Mouse (Mus musculus): ENCODE measurements around the gene Calm2.

Calm2 gene

DNA sequence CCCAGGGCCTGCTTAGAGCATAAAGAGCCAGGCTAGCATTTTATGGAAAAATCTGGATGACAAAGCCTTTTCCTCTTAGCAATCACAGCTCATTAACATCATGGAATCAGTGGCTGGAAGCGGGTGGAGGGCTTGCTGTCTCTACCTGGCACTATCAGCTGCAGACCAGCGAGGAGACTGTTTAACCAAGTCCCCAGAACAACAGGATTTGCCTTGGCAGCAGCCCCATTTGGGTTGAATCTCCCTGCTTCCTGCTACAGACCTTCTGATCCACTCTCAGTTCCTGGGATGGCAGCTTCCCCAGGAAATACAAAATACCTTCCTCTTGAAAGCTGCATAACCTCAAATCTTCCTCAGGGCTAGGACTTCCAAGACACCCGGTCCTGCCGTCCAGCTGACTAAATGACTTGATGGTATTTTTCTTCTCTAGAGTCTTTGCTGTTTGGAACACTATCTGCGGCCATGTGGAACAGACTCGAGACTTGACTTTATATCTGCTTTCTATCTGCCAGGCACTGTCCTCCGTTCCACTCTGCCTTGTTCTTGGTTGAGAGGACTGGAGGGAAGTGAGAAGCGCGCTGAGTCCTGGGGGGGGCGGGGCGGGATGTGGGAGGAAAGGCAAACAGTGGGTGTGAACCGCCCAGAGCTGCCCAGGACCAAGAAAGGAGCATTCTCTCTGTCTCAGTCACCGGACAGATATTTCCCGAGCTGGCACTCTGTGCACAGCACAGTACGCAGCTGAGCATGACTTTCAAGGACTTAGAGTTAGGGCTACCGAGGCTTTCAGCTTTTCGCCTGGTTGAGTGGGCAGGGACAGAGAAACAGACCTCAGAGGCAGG lies 12.4 kb upstream of the Calm2 start:
- DNase-seq (ENCODE audit: low spot score): peak; percentile 30

DNA sequence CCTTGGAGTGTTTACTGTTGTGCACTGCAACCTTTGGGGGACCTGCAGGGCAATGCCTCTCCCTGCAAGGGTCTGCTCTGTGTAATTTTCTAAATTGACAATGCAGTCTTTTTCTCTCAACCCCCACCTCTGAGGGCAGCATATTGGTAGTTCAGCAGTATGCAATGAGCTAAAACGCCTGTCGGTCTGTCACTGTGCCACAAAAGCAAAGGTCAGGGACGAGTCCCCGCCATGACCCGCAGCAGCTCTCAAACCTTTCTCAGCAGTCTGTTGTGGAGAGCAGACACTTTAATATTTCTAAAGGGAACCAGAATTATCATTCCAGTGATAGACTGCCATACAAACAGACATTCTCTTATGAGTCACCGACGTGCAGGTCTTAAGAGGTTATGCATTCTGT lies 11.2 kb upstream of the Calm2 start:
- no peak for DNase-seq (ENCODE audit: low spot score)

DNA sequence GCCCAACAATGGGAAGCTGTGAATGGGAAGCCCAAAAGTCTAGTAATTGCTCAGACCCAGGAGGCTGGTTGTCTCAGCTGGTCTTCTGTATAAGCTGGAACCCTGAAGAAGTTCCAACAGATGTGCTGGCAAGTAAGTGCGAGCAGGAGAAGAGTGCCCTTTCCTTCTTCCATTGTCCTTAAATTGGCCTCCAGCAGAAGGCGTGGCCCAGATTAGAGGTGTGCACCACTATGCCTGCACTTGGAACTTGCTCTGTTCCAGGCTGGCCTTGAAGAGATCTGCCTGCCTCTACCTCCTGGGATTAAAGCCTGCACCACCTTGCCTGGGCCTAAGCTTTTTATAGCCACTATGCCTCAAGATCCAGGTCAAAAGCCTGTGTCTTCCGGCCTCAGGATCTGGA lies 7.4 kb upstream of the Calm2 start:
- DNase-seq (ENCODE audit: low spot score): no peak

DNA sequence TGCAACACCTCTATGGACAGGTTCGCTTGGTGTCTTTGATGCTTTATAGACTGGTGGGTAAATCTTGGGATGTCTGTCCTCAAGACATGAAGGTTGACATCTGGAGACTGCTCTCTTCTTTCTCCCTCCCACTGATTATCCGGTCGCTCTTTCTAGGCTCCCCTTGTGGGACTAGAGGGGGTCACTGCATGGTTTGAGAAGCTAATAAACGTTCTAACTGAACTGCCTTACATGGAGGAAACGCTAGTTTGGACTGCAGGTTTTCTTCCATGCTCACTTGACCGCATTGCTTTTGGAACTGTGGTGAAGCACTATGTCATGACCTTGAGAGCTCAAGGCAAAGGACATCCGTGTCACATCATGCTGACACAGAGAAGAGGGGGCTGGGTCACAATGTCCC lies 6.6 kb upstream of the Calm2 start:
- DNase-seq (ENCODE audit: low spot score): no peak

DNA sequence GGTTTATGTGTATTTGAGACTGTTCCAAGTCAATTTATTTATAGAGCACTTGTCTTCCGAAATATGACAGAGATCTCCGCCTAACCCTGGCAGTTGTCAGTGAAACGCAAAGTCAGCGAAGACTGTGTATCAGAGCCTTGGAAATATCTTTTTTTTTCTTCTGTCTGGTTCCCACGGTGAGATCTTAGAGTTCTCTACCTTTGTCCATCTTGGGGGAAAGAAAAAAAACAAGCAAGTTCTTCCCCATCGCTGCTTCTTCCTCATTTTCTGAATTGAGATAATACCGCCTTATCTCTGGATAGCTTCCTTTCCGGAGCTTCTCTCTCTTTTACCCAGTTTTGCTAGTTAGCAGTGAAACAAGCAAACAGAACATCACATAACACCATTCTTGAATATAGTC lies 2.1 kb upstream of the Calm2 start:
- no peak for DNase-seq (ENCODE audit: low spot score)

DNA sequence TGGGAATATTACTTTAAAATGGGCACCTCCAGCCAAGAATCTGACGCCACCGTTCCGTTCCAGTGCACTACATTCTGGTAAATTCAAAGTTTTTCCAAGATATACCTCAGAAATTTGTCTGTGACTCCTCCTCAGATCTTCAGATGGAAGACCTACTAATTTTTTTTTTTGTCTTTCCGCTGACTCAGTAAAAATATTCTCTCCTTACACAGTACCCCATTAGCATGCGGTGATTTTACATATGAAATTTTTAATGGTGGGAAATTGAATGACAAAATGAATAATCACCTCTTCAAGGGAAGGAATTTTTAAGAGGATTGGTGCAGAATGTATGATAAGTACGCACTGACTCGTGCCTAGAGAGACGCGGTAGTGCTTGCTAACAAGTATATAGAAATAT lies 1.6 kb upstream of the Calm2 start:
- DNase-seq (ENCODE audit: low spot score): no peak

DNA sequence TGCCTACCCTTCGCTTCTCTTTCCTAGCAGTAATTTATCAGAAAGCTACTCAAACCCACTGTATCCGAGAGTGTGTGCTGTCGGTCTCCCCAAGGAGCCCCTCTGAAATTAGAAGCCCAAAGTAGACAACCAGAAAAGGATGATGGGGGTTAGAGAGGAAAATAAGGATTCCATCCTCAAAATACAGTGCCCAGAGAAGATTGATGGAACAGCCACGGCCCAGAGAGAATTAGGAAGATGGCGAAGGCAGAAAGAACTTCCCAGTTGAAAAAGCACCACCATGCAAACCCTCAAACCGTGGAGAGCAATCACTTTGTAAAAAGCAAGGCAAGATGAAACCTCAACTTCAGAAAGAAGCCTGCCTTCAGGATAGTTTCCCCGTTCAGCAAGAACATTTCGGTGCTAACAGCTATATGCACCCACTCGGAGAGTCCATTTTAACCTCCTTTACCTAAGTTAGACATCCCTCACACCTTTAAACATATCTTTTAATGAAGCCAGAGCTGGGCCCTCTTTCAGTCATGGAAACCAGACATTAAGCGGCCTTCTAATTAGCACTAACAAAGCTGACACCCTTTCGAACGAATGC lies 971 bp upstream of the Calm2 start:
- DNase-seq (ENCODE audit: low spot score): no peak

DNA sequence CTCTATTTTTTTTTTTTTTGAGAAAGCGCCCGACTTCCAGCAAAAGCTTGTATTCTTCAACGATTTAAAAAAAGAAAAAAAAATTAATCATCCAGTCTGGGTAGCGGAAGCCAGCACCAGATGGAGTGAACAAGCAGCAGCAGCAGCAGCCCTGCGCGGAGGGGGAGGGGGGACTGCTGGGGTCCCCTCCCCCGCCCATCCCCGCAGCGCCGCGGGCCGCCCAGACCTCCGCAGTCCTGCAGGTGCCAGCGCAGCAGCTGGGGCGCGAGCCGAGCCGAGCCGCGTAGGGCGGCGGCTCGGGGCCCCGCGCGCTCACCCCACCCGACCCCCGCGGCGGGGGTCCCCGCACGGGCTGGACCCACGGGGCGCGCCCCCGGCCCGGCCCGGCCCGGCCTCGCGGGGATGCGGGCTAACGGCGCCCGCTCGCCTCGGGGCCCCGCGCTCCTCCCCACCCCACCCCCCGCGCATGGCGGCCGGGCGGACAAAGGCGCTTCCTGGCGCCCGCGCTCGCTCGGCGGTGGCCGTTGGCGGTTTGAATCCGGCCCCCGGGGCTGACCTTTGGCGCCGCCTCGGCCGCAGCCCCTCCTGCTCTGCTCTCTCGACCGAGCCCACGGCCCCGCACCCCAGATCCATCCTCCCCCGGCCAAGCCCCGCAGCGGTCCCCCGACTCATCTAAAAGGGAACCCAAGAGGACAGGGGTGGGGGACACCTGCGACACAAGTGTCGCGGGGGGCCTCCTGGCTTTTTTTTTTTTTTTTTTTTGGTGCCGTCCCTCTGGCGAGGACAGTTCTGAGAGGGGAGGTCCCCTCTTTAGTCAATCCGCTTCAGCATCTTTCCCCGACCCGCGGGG lies 593 bp downstream of the Calm2 start:
- DNase-seq (ENCODE audit: low spot score): peak; percentile 11

DNA sequence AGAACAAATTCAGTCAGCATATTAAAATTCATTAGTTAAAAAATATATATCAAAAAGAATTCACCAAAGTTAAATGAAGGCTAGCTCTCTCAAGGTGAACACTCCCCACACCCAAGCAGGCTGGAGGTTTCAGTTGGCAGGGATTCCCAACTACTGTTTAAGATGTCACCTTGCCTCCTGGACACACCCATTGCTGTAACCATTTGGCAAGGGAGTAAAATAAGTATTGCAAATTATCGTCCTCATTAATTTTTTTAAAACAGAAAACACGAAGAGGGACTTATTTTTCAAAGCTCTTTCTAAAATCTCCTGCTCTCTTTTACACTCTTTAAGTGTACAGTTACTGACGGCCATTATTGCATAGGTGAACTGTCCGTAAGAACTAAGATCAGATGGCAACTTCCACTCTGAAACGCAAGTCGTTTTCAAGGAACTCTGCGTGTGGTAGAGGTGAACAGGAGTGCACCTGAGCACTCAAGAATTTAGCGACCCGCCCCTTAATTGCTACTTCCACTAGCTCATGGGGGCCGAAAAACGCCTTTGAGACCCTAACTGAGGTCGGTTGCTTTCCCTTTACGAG lies 1.3 kb downstream of the Calm2 start:
- DNase-seq (ENCODE audit: low spot score): no peak

DNA sequence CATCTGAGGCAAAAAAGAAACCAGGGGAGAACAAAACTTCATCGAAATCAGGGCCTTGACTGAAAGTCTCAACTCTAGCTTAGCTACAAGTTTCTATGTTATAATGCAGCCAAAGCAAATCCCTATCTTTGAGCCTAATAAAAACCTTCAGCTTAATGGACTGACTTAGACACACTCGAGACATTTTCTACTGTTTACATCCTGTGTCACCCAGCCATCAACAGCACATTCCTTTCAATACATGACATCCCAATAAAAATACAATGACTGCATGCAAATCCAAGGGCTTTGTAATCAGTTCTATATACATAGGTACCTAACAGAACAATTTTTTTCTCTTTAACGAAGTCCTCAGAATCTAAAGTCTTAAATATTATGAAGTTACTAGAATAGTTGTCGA lies 2.0 kb downstream of the Calm2 start:
- DNase-seq (ENCODE audit: low spot score): no peak

DNA sequence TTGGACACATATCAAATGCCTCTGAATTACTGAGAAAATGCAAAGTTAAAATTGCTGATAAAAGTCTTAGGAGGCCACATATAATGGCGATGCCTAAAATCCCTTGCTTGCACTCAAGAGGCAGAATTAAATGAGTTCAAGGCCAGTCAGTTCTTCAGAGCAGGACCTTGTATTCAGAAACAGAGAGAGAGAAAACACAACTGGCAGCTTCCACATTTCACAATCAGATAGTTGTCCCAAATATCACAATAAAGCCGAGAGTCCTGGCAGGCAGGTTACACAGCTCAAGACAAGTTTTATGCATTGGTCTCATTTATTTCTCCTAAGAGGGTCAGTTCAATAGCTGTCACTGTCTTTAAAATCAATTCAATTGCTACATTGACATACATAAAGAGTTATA lies 5.2 kb downstream of the Calm2 start:
- no peak for DNase-seq (ENCODE audit: low spot score)

DNA sequence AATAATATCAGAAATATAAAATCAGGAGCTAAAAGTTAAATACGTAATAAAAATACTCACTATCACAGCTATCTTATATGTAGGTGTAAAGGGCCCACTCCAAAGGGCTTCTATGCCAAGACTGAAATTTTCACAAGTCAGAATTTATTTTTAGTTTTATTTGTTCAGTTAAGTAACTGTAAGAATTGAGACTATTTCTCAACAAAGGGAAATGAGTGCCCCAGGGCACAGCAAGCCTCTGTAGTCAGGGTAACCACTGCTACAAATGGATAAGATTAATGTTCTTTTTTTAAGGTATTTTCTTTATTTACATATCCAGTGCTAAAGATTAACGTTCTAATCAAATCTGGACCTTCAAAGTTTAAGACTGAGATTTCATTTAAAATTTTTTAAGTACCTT lies 7.3 kb downstream of the Calm2 start:
- no peak for DNase-seq (ENCODE audit: low spot score)

DNA sequence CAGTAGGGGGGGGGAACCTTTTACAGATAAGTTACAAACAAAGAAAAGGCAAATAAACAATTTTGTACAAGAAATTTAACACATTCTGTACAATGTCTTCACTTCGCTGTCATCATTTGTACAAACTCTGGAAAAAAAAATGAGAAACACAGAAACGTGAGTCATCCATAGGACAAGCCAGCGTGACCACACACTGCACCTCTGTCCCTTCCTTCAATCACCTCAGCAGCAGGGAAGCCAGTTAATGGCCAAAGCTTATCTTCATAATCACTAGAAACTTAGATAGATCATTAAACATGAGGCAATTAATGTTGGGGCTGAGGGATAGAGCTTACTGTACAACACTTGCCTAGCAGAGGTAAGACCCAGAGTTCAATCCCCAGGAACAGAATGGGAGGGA lies 12.8 kb downstream of the Calm2 start:
- no peak for DNase-seq (ENCODE audit: low spot score)

DNA sequence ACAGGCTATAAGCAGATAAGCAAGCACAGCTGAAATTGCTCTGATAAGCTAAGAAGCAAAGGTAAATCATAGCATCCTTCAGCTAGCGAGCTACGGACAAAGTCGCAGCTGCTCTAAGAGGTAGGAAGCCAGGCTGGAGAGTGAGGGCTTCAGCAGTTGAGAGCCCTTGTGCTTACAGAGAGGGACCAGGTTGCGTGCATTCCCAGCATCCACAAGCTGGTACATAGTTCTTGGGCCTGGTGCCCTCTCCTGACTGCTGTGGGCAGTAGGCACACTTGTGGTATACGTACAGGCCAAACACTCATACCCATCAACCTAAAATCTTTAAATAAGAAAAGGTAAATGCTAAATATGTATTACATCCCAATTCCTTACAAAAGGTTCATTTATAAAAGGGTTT lies 14.0 kb downstream of the Calm2 start:
- DNase-seq (ENCODE audit: low spot score): no peak

DNA sequence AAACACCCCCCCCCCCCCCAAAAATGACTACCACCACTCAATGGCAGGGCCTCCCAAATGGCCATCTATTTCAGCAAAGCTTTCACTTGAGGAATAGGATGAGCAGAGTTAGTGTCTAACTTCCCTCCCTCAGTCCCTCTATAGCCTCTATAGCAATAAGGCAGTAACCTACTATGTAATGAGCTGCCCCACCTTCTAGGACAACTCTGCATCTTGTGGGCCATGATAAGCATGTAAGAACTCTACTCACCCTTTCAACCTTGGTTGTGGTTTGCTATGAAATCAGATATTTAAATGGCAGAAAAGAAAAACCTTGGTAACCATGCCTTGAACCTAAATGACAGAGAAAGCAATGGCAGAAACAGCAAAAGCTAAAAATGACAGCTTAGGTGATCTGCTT lies 14.4 kb downstream of the Calm2 start:
- DNase-seq (ENCODE audit: low spot score): no peak

DNA sequence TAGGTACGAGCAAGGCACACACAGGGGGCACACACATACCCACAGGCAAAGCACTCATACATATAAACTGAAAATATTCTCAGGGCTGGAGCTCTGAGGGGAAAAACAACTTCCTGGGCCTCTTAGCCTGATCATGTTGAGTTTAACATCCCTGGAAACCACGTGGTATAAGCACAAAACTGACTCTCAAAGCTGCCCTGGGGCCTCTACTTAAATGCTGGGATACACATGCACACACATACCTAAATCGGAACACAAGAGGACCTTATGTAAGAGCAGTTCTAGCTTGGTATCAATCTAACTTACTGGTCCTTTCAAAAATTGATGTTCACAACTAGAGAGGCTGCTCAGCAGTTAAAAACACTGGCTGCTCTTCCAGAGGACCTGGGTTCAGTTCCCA lies 17.3 kb downstream of the Calm2 start:
- no peak for DNase-seq (ENCODE audit: low spot score)

DNA sequence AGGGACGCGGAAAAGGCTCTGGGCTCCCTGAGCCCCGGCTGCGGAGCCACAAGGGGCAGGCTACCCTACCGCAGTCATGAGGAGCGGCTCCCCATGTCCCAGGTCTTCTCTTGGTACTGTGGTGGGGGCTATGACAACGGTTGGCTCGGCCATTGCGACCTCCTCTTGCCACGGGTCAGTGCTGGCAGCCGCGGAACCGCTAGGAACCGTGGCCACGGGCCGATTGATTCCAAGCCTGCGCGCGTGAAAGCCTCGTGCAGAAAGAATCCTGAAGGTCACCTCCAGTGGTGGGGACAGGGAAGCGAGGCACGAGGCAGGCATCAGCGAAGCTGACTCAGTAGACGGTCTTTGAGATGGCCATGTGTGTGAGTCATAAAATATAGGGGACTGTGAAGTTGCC lies 19.2 kb downstream of the Calm2 start, which contains the start of gene Stpg4:
TSS of gene Stpg4 (minus strand) at position 231 of the 400 bp plus-strand sequence.
- no peak for DNase-seq (ENCODE audit: low spot score)

DNA sequence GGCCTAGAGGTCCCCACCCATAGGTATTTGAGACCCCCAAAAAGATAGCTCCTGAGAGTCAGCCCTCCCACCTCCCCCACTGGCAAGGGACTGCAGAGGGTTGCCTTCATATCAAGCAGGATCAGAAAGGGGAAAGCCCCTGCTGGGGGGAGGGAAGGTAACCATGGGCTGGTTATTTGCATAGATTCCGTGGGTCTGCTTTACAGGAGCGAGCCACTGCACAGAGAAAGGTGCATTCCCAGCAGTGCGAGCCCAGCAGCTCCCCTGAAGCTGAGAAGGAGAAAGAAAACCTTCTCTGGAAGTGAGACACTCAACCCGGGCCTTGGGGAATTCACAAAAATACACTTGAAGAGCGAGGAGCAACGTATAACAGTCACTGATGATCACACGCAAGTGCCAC lies 28.7 kb downstream of the Calm2 start:
- no peak for DNase-seq (ENCODE audit: low spot score)

DNA sequence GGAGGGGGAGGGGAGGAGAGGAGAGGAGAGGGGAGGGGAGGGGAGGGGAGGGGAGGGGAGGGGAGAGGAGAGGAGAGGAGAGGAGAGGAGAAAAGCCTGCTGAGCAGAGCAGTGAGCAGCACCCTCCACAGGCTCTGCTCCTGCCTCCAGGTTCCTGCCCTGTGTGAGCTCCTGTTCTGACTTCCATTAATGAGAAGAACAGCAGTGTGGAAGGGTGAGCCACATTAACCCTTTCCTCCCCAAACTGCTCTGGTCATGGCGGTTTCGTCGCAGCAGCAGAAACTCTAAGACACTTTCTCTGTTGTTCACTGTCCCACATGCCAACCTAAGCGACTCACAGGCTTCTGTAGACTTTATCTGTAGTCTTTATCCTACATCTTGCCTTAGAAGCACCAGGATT lies 40.1 kb downstream of the Calm2 start:
- DNase-seq (ENCODE audit: low spot score): no peak

DNA sequence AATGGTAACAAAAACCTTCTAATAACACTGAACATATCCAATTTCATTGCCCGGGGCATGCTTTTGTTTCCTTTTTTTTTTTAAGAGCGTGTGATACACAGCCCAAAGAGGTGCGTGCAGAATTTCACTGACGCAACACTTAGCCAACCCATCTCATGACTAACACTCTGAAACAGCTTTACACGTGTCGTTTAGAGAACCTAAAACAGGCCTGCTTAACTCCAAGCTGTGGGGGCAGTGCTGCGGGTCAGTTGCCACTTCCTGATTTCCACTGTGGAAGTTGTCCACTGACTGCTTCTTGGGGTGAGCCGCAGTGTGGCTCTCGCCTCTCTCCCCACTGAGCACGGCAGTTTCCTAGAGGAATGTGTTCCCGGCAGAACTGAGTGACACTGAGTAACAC lies 41.2 kb downstream of the Calm2 start:
- no peak for DNase-seq (ENCODE audit: low spot score)

DNA sequence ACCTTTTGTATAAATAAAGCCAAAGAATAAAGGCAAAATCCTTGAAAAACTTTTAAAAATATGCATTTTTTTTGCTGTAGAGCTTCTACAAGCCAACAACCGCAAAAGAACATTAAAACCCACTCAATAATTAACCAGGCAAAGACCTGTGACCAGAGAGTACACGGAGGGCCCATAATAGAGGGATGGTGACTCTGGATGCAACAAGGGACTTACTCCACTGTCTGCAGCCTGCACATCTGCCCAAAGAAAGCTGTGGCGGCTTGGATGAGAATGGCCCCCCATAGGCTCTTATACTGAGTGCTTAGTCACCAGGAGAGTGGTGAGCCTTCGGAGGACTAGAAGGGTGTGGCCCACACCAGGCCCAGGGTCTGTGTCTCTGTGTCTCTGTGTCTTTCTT lies 43.3 kb downstream of the Calm2 start:
- no peak for DNase-seq (ENCODE audit: low spot score)

DNA sequence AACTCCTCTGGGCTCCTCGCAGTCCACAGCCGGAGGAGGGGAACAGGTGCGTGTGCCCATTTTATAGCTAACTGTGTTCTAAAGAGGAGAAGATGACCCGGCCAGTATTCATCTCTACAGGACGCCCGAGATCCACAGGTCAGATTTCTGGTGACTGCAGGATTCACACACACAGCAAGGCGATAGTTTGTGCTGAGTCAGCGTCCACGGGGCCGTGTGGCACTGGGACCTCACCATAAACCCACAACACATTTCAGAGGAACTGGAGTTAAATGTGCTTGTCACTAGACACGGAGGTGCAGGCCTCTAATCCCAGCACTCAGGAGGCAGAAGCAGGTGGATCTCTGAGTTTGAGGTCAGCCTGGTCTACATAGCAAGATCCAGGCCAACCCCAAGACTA lies 44.3 kb downstream of the Calm2 start:
- no peak for DNase-seq (ENCODE audit: low spot score)

DNA sequence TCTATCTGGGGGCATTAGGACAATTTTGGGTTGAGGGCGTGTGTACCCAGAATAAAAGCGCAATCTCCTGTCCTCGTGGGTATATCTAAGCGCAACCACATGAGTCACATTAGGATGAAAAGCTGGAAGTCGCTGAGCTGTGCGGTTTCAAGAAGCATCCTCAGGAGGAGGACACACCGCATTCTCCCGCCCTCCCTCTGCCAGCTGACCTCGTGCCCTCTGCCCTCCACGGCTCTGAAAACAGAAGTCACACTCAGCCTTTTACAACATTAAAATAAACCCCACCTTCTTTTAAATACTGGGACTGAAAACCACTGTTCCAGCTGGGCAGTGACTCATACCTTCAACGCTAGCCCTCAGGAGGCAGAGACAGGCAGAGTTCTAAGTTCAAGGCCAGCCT lies 49.6 kb downstream of the Calm2 start:
- DNase-seq (ENCODE audit: low spot score): no peak
